Mouse (Mus musculus) thymus, postnatal 4 days (tissue): ENCODE measurements around the gene Zyg11a.
"Not testable (repeated sequence)": the region's sequence is repeated elsewhere in the genome, so short reads cannot be mapped to it uniquely, and the experiment has no call there.

Experiments used
- DNase-seq: peaks from one replicate; pipeline ENCODE4 v3.0.0; 2021

The Zyg11a gene

DNA sequence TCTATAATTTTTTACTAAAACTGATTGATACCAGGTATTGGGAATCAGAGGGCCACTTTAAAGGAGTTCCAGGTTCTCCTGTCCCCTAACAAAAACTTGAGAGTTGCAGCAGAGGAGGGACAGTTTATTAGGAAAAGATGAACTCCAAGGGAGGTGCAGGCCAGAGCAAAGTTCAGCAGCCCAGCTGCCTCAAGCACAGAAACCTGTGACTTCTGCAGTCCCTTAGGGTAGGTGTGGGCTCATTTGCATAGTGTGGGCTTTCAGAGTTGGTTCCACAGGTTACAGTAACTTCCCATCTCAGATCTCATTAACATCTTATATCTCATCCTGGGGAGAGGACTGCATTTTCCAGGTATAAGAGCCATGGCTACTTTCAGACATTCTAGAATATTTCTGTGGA lies 74.1 kb downstream of the Zyg11a start:
- no peak for DNase-seq

DNA sequence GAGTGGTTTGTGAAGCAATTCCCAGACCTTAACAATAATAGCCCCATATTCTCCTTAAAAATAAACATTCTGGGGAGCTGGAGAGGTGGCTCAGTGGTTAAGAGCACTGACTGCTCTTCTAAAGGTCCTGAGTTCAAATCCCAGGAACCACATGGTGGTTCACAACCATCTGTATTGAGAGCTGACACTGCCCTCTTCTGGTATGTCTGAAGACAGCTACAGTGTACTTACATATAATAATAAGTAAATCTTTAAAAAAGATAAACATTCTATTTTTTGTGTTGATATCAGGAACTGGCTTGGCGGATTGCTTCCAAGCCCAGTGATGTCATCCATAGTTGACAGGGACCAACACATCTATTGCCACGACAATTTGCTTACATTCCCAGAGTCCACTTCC lies 74.7 kb downstream of the Zyg11a start:
- not testable (repeated sequence) for DNase-seq

- no peak for DNase-seq
These were observed 80.9 kb downstream of the Zyg11a start for GRCm38 (mm10) chr4:108136938-108137337.
